In the genomic region with DNA sequence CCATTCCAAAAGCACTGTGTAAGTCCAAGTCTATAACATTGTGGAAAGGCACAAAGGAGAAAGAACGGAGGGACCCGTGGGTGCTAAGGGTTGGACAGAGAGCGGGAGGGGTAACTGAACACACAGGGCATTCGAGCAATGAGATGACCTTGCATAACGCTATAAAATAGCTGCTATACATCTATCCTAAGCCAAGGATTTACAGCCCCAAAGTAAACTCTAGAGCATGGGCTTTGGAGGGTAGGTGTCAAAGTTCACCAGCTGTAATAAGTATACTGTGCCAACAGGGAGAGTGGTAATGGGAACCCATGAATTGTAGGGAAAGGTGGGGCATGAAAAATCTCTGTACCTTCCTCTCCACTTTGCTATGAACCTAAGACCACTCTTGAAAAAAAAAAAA, we compare ENCODE assay signal across 8 mouse cellular contexts. TPM values are rescaled to one million over a fixed set of nuclear protein-coding genes. Genes with fewer than 3 reads are reported as not detected.
DNase-seq lines count a peak whose midpoint lies in the region; ATAC-seq and TF ChIP-seq lines count a peak whose summit lies in the region.

A gene (minus strand): TSS at position 12 of the 400 bp plus-strand sequence.

- H3K4me3 ChIP-seq in lung, postnatal 0 days (ENCODE audit: low read depth, low read length) = no peak within 1 kb of the TSS
- H3K4me3 ChIP-seq in forebrain, embryonic 13.5 days = no peak within 1 kb of the TSS
- H3K4me3 ChIP-seq in hindbrain, embryonic 10.5 days = no peak within 1 kb of the TSS
- no peak within 1 kb of the TSS for H3K4me3 ChIP-seq in liver, embryonic 12.5 days
- no peak within 1 kb of the TSS for H3K4me3 ChIP-seq in stomach, postnatal 0 days (ENCODE audit: low read depth, low read length)

- no peak for ATAC-seq in lung, postnatal 0 days
- no peak for ATAC-seq in forebrain, embryonic 13.5 days
- no peak for ATAC-seq in liver, embryonic 12.5 days
- ATAC-seq in stomach, postnatal 0 days (ENCODE audit: low FRiP score, low TSS enrichment) = no peak

- no peak within 1 kb of the TSS for H3K27ac ChIP-seq in lung, postnatal 0 days (ENCODE audit: low read length)
- H3K27ac ChIP-seq in forebrain, embryonic 13.5 days = no peak within 1 kb of the TSS
- no peak within 1 kb of the TSS for H3K27ac ChIP-seq in hindbrain, embryonic 10.5 days
- no peak within 1 kb of the TSS for H3K27ac ChIP-seq in liver, embryonic 12.5 days
- H3K27ac ChIP-seq in stomach, postnatal 0 days (replicated peaks) = no peak within 1 kb of the TSS

- H3K9me3 ChIP-seq in lung, postnatal 0 days (ENCODE audit: low read length) = no peaks in the 10 kb centered on the region
- no peaks in the 10 kb centered on the region for H3K9me3 ChIP-seq in forebrain, embryonic 13.5 days (replicated peaks)
- no peaks in the 10 kb centered on the region for H3K9me3 ChIP-seq in hindbrain, embryonic 10.5 days
- no peaks in the 10 kb centered on the region for H3K9me3 ChIP-seq in liver, embryonic 12.5 days (replicated peaks)
- no peaks in the 10 kb centered on the region for H3K9me3 ChIP-seq in stomach, postnatal 0 days (ENCODE audit: control insufficient read depth, low read length)

- TF ChIP-seq EP300 in lung, postnatal 0 days (IDR thresholded peaks at IDR 0.05) = no peak
- no peak for TF ChIP-seq EP300 in stomach, postnatal 0 days (optimal IDR thresholded peaks at IDR 0.05)

- DNase-seq in lung, postnatal 0 days (ENCODE audit: low spot score) = no peak
- DNase-seq in lung, postnatal 36 days = no peak
- DNase-seq in hindbrain, embryonic 10.5 days (ENCODE audit: low spot score) = no peak
- no peak for DNase-seq in stomach, postnatal 0 days (ENCODE audit: low spot score)
- no peak for DNase-seq in spleen, adult 18-20 months
- no peak for DNase-seq in cerebellum, adult 9-10 months

- no peak within 1 kb of the TSS for H3K4me2 ChIP-seq in lung, postnatal 0 days (replicated peaks; ENCODE audit: low read depth, low read length)
- H3K4me2 ChIP-seq in forebrain, embryonic 13.5 days = no peak within 1 kb of the TSS
- H3K4me2 ChIP-seq in liver, embryonic 12.5 days = no peak within 1 kb of the TSS
- H3K4me2 ChIP-seq in stomach, postnatal 0 days (replicated peaks; ENCODE audit: low read depth) = no peak within 1 kb of the TSS

- 85% methylated on average over 5 of the region's 5 CpGs for WGBS in lung, postnatal 0 days
- WGBS in forebrain, embryonic 13.5 days = 90% methylated on average over 5 of the region's 5 CpGs
- 89% methylated on average over 5 of the region's 5 CpGs for WGBS in hindbrain, embryonic 10.5 days
- whole genome bisulfite sequencing in liver, embryonic 12.5 days (ENCODE audit: insufficient replicate concordance) = 77% methylated on average over 5 of the region's 5 CpGs
- WGBS in stomach, postnatal 0 days = 77% methylated on average over 5 of the region's 5 CpGs

- H3K27me3 ChIP-seq in lung, postnatal 0 days (replicated peaks; ENCODE audit: insufficient read depth, low read length) = no peaks in the 10 kb centered on the region
- H3K27me3 ChIP-seq in forebrain, embryonic 13.5 days = no peaks in the 10 kb centered on the region
- H3K27me3 ChIP-seq in hindbrain, embryonic 10.5 days (ENCODE audit: insufficient read depth, poor library complexity, severe bottlenecking) = no peaks in the 10 kb centered on the region
- H3K27me3 ChIP-seq in liver, embryonic 12.5 days (replicated peaks) = peaks cover 4% of the 10 kb centered on the region; the same call in 1 of the 2 replicates
- H3K27me3 ChIP-seq in stomach, postnatal 0 days (ENCODE audit: control insufficient read depth, insufficient read depth, low read length) = no peaks in the 10 kb centered on the region

- TF ChIP-seq CTCF in lung, postnatal 0 days (IDR thresholded peaks at IDR 0.05) = no peak
- no peak for TF ChIP-seq CTCF in stomach, postnatal 0 days (IDR thresholded peaks at IDR 0.05; ENCODE audit: low read depth)

- no peak within 1 kb of the TSS for H3K9ac ChIP-seq in lung, postnatal 0 days (replicated peaks; ENCODE audit: low read depth)
- H3K9ac ChIP-seq in forebrain, embryonic 13.5 days = no peak within 1 kb of the TSS
- no peak within 1 kb of the TSS for H3K9ac ChIP-seq in liver, embryonic 12.5 days
- no peak within 1 kb of the TSS for H3K9ac ChIP-seq in stomach, postnatal 0 days (ENCODE audit: low read length)

- H3K4me1 ChIP-seq in lung, postnatal 0 days (ENCODE audit: insufficient read depth, low read depth, low read length) = no peaks in the 10 kb centered on the region; the same call in 1 of the 2 replicates
- H3K4me1 ChIP-seq in forebrain, embryonic 13.5 days = peaks cover 4% of the 10 kb centered on the region
- H3K4me1 ChIP-seq in hindbrain, embryonic 10.5 days (replicated peaks) = peaks cover 10% of the 10 kb centered on the region
- H3K4me1 ChIP-seq in liver, embryonic 12.5 days = peaks cover 11% of the 10 kb centered on the region
- no peaks in the 10 kb centered on the region for H3K4me1 ChIP-seq in stomach, postnatal 0 days (replicated peaks; ENCODE audit: control insufficient read depth, insufficient read depth)

- no peaks in the 10 kb centered on the region for H3K36me3 ChIP-seq in lung, postnatal 0 days (ENCODE audit: insufficient read depth, low read length)
- H3K36me3 ChIP-seq in forebrain, embryonic 13.5 days (ENCODE audit: poor library complexity, severe bottlenecking) = no peaks in the 10 kb centered on the region
- H3K36me3 ChIP-seq in hindbrain, embryonic 10.5 days = no peaks in the 10 kb centered on the region
- H3K36me3 ChIP-seq in liver, embryonic 12.5 days = no peaks in the 10 kb centered on the region
- no peaks in the 10 kb centered on the region for H3K36me3 ChIP-seq in stomach, postnatal 0 days (ENCODE audit: control insufficient read depth, insufficient read depth, low read length)

RNA-seq across cellular contexts. Expression of the gene that starts here (rescaled TPM):
- 30.4 and 30.6 TPM in 2 replicates for polyA plus RNA-seq in lung, postnatal 0 days (2015; fragmentation: Nextera tagmentation; extraction: Ambion mirVana)
- polyA plus RNA-seq in forebrain, embryonic 13.5 days (2015; fragmentation: Nextera tagmentation; extraction: Ambion mirVana) = 104 and 115 TPM in 2 replicates
- polyA plus RNA-seq in hindbrain, embryonic 10.5 days (2016; fragmentation: Nextera tagmentation; extraction: Ambion mirVana) = 76.8 and 105 TPM in 2 replicates
- 72.7 and 77.3 TPM in 2 replicates for polyA plus RNA-seq in liver, embryonic 12.5 days (2016; fragmentation: Nextera tagmentation; extraction: Ambion mirVana)
- 58.4 and 62.4 TPM in 2 replicates for polyA plus RNA-seq in stomach, postnatal 0 days (2015; fragmentation: Nextera tagmentation; extraction: Ambion mirVana)
